Mouse (Mus musculus): ENCODE measurements at regions not wholly inside any gene's neighbourhood (a gene's known extent, or its start where the extent isn't known, plus 50 kb on each side); places are given as distances from the start of the nearest gene placed in this dataset.

- Histone ChIP-seq H3K4me2 (ENCODE audit: low read depth, low read length) (no peak overlapping the region), H3K27me3 (ENCODE audit: control insufficient read depth, insufficient read depth, low read length) (no peaks in the 10 kb centered on the region), H3K4me3 (ENCODE audit: low read depth, low read length) (no peak overlapping the region), H3K36me3 (ENCODE audit: control insufficient read depth, insufficient read depth, low read length) (no peaks in the 10 kb centered on the region), H3K27ac (ENCODE audit: low read depth, low read length) (no peak overlapping the region), H3K9ac (replicated peaks; ENCODE audit: low read depth, low read length) (no peak overlapping the region), H3K9me3 (ENCODE audit: control insufficient read depth, low read length) (no peaks in the 10 kb centered on the region), H3K4me1 (ENCODE audit: control insufficient read depth, insufficient read depth, low read length) (no peaks in the 10 kb centered on the region)
- 88% methylated on average over 5 of the region's 5 CpGs for WGBS
- ATAC-seq (ENCODE audit: low read depth), result no peak
These were observed 209.3 kb downstream of the Drd1 start for GRCm38 (mm10) chr13:53846221-53846620.

GRCm38 (mm10) chr13:53845786-53846185 is 209.7 kb downstream of the Drd1 start:
- Histone ChIP-seq H3K4me2 (ENCODE audit: low read depth, low read length) (no peak overlapping the region), H3K9ac (replicated peaks; ENCODE audit: low read depth, low read length) (no peak overlapping the region), H3K4me1 (ENCODE audit: control insufficient read depth, insufficient read depth, low read length) (no peaks in the 10 kb centered on the region), H3K27me3 (ENCODE audit: control insufficient read depth, insufficient read depth, low read length) (no peaks in the 10 kb centered on the region), H3K36me3 (ENCODE audit: control insufficient read depth, insufficient read depth, low read length) (no peaks in the 10 kb centered on the region), H3K4me3 (ENCODE audit: low read depth, low read length) (no peak overlapping the region), H3K27ac (ENCODE audit: low read depth, low read length) (no peak overlapping the region), H3K9me3 (ENCODE audit: control insufficient read depth, low read length) (no peaks in the 10 kb centered on the region)
- 84% methylated on average over 14 of the region's 14 CpGs for WGBS
- no peak for ATAC-seq (ENCODE audit: low read depth)

- Histone ChIP-seq H3K36me3 (ENCODE audit: control insufficient read depth, insufficient read depth, low read length) (no peaks in the 10 kb centered on the region), H3K4me2 (ENCODE audit: low read depth, low read length) (no peak overlapping the region), H3K9me3 (ENCODE audit: control insufficient read depth, low read length) (no peaks in the 10 kb centered on the region), H3K4me3 (ENCODE audit: low read depth, low read length) (no peak overlapping the region), H3K4me1 (ENCODE audit: control insufficient read depth, insufficient read depth, low read length) (no peaks in the 10 kb centered on the region), H3K27me3 (ENCODE audit: control insufficient read depth, insufficient read depth, low read length) (no peaks in the 10 kb centered on the region), H3K9ac (replicated peaks; ENCODE audit: low read depth, low read length) (no peak overlapping the region), H3K27ac (ENCODE audit: low read depth, low read length) (no peak overlapping the region)
- WGBS, result 61% methylated on average over 8 of the region's 8 CpGs
- ATAC-seq (ENCODE audit: low read depth), result no peak
These were observed 229.4 kb downstream of the Drd1 start for GRCm38 (mm10) chr13:53825957-53826580.

- Histone ChIP-seq H3K27me3 (ENCODE audit: control insufficient read depth, insufficient read depth, low read length) (no peaks in the 10 kb centered on the region), H3K36me3 (ENCODE audit: control insufficient read depth, insufficient read depth, low read length) (no peaks in the 10 kb centered on the region), H3K27ac (ENCODE audit: low read depth, low read length) (no peak overlapping the region), H3K9me3 (ENCODE audit: control insufficient read depth, low read length) (no peaks in the 10 kb centered on the region), H3K4me1 (ENCODE audit: control insufficient read depth, insufficient read depth, low read length) (no peaks in the 10 kb centered on the region), H3K4me3 (ENCODE audit: low read depth, low read length) (no peak overlapping the region), H3K4me2 (ENCODE audit: low read depth, low read length) (no peak overlapping the region), H3K9ac (replicated peaks; ENCODE audit: low read depth, low read length) (no peak overlapping the region)
- WGBS, result 83% methylated on average over 8 of the region's 8 CpGs
- no peak for ATAC-seq (ENCODE audit: low read depth)
These were observed 233.4 kb downstream of the Drd1 start for GRCm38 (mm10) chr13:53822061-53822460.

DNA sequence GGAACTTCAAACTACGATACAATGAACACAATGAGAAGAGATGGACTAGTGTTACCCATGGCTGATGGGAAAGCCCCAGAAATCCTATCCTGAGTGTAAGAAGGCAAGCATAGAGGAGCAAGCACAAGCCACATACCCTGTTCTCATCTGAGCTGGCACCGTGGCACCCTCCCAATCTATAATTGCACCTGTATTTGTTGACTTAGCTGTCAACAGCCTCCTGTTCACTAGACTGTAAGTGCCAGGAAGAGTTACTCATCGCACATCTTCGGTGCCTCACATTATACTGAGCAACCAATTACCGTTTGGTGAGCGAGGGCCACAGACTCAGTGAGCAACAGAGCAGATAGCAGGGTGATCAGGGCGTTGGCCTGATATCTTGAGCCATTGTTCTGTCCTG is 239.9 kb downstream of the Drd1 start:
- no peaks in the 10 kb centered on the region for H3K9me3 ChIP-seq (ENCODE audit: control insufficient read depth, low read length)
- no peak overlapping the region for H3K9ac ChIP-seq (replicated peaks; ENCODE audit: low read depth, low read length)
- no peaks in the 10 kb centered on the region for H3K27me3 ChIP-seq (ENCODE audit: control insufficient read depth, insufficient read depth, low read length)
- no peak overlapping the region for H3K4me2 ChIP-seq (ENCODE audit: low read depth, low read length)
- no peaks in the 10 kb centered on the region for H3K4me1 ChIP-seq (ENCODE audit: control insufficient read depth, insufficient read depth, low read length)
- no peak overlapping the region for H3K27ac ChIP-seq (ENCODE audit: low read depth, low read length)
- ATAC-seq (ENCODE audit: low read depth), result no peak
- no peak overlapping the region for H3K4me3 ChIP-seq (ENCODE audit: low read depth, low read length)
- H3K36me3 ChIP-seq (ENCODE audit: control insufficient read depth, insufficient read depth, low read length), result no peaks in the 10 kb centered on the region
- WGBS, result 89% methylated on average over 7 of the region's 7 CpGs

GRCm38 (mm10) chr13:53814088-53814487 is 241.4 kb downstream of the Drd1 start:
- no peak overlapping the region for H3K27ac ChIP-seq (ENCODE audit: low read depth, low read length)
- no peaks in the 10 kb centered on the region for H3K36me3 ChIP-seq (ENCODE audit: control insufficient read depth, insufficient read depth, low read length)
- H3K9me3 ChIP-seq (ENCODE audit: control insufficient read depth, low read length), result no peaks in the 10 kb centered on the region
- H3K27me3 ChIP-seq (ENCODE audit: control insufficient read depth, insufficient read depth, low read length), result no peaks in the 10 kb centered on the region
- H3K4me3 ChIP-seq (ENCODE audit: low read depth, low read length), result no peak overlapping the region
- H3K9ac ChIP-seq (replicated peaks; ENCODE audit: low read depth, low read length), result no peak overlapping the region
- no peak for ATAC-seq (ENCODE audit: low read depth)
- WGBS, result 77% methylated on average over 9 of the region's 9 CpGs
- H3K4me2 ChIP-seq (ENCODE audit: low read depth, low read length), result no peak overlapping the region
- H3K4me1 ChIP-seq (ENCODE audit: control insufficient read depth, insufficient read depth, low read length), result no peaks in the 10 kb centered on the region

DNA sequence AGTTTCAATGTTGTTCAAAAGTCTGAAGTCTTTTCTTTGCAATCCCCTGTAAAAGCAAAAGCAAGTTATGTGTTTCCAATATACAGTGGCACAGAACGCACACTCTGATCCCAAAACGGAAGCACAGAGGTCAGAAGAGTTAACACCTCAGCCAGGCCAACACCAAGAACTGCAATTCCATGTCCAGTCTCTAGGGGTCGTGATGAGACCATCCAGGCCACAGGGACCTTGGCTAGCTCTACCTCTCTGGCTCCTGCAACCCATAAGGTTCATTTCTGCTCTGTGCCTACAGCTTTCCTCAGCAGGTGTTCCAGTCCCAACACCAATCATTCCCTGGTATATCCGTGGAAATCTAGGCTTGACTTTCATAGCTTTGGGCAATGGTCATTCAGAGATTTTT is 243.6 kb downstream of the Drd1 start:
- no peak overlapping the region for H3K9ac ChIP-seq (replicated peaks; ENCODE audit: low read depth, low read length)
- no peaks in the 10 kb centered on the region for H3K9me3 ChIP-seq (ENCODE audit: control insufficient read depth, low read length)
- no peak overlapping the region for H3K4me3 ChIP-seq (ENCODE audit: low read depth, low read length)
- H3K27me3 ChIP-seq (ENCODE audit: control insufficient read depth, insufficient read depth, low read length), result no peaks in the 10 kb centered on the region
- no peaks in the 10 kb centered on the region for H3K36me3 ChIP-seq (ENCODE audit: control insufficient read depth, insufficient read depth, low read length)
- WGBS, result 44% methylated on average over 4 of the region's 4 CpGs
- H3K4me2 ChIP-seq (ENCODE audit: low read depth, low read length), result no peak overlapping the region
- H3K27ac ChIP-seq (ENCODE audit: low read depth, low read length), result no peak overlapping the region
- ATAC-seq (ENCODE audit: low read depth), result no peak
- H3K4me1 ChIP-seq (ENCODE audit: control insufficient read depth, insufficient read depth, low read length), result no peaks in the 10 kb centered on the region

- Histone ChIP-seq H3K4me2 (ENCODE audit: low read depth, low read length) (no peak overlapping the region), H3K9ac (replicated peaks; ENCODE audit: low read depth, low read length) (no peak overlapping the region), H3K4me1 (ENCODE audit: control insufficient read depth, insufficient read depth, low read length) (no peaks in the 10 kb centered on the region), H3K27ac (ENCODE audit: low read depth, low read length) (no peak overlapping the region), H3K9me3 (ENCODE audit: control insufficient read depth, low read length) (no peaks in the 10 kb centered on the region), H3K27me3 (ENCODE audit: control insufficient read depth, insufficient read depth, low read length) (no peaks in the 10 kb centered on the region), H3K4me3 (ENCODE audit: low read depth, low read length) (no peak overlapping the region), H3K36me3 (ENCODE audit: control insufficient read depth, insufficient read depth, low read length) (no peaks in the 10 kb centered on the region)
- ATAC-seq (ENCODE audit: low read depth), result no peak
- WGBS, result 78% methylated on average over 8 of the region's 8 CpGs
These were observed 244.4 kb downstream of the Drd1 start for GRCm38 (mm10) chr13:53811151-53811550.

GRCm38 (mm10) chr13:53807791-53808525 is 247.5 kb downstream of the Drd1 start:
- Histone ChIP-seq H3K9me3 (ENCODE audit: control insufficient read depth, low read length) (no peaks in the 10 kb centered on the region), H3K36me3 (ENCODE audit: control insufficient read depth, insufficient read depth, low read length) (no peaks in the 10 kb centered on the region), H3K27me3 (ENCODE audit: control insufficient read depth, insufficient read depth, low read length) (no peaks in the 10 kb centered on the region), H3K4me2 (ENCODE audit: low read depth, low read length) (no peak overlapping the region), H3K27ac (ENCODE audit: low read depth, low read length) (no peak overlapping the region), H3K9ac (replicated peaks; ENCODE audit: low read depth, low read length) (no peak overlapping the region), H3K4me1 (ENCODE audit: control insufficient read depth, insufficient read depth, low read length) (no peaks in the 10 kb centered on the region), H3K4me3 (ENCODE audit: low read depth, low read length) (no peak overlapping the region)
- 35% methylated on average over 13 of the region's 13 CpGs for WGBS
- ATAC-seq (ENCODE audit: low read depth), result peak; percentile 68
